Mouse (Mus musculus): ENCODE results near the gene Fam92a. TPM values are rescaled to one million over a fixed set of nuclear protein-coding genes. Genes with fewer than 3 reads are reported as not detected.

The Fam92a gene
- 15.9 TPM for total RNA-seq (2023)

GRCm38 (mm10) chr4:12171318-12172091, at the start of gene Fam92a:
Fam92a (minus strand) TSS chr4:12172015.

GRCm38 (mm10) chr4:12140141-12140567, 31.7 kb downstream of the Fam92a start, which contains the start of gene Rbm12b1:
Rbm12b1 (plus strand) TSS chr4:12140264.

Other genes with a start within 250 kb of the Fam92a start
- not detected for gene Gm10604, start 190.8 kb downstream of the Fam92a start, total RNA-seq (2023)
- gene Rbm12b2, start 82.6 kb downstream of the Fam92a start, total RNA-seq (2023): 22.7 TPM
- gene Rbm12b1, start 31.8 kb downstream of the Fam92a start, total RNA-seq (2023): 19.4 TPM

All from CD8-positive naive resting alpha-beta T cell, adult 57 days (primary cell).